Mouse (Mus musculus) hematopoietic stem cell, adult 5-6 weeks (primary cell): ENCODE measurements at regions not wholly inside any gene's neighbourhood (a gene's known extent, or its start where the extent isn't known, plus 50 kb on each side); places are given as distances from the start of the nearest gene placed in this dataset.
"Not testable (repeated sequence)": the region's sequence is repeated elsewhere in the genome, so short reads cannot be mapped to it uniquely, and the experiment has no call there.

Source experiments
- ATAC-seq, 2 experiments: fragments of 125-278 bp in 1 of 2; replicated peaks in 1 of 2; 2 replicates each; pipeline ENCODE4 v1.8.0; 2016 to 2017; ENCODE audit warnings: inconsistent platforms in 2 of 2, mild to moderate bottlenecking in 2 of 2, moderate number of reproducible peaks in 2 of 2, low read depth in 1 of 2, moderate TSS enrichment in 1 of 2; ENCODE audit not compliant: low FRiP score in 2 of 2, poor library complexity in 2 of 2, severe bottlenecking in 2 of 2, insufficient read depth in 1 of 2, low TSS enrichment in 1 of 2

- not testable (repeated sequence) for ATAC-seq
Observed at GRCm38 (mm10) chr7:64015136-64015535, 76.4 kb upstream of the Klf13 start.

DNA sequence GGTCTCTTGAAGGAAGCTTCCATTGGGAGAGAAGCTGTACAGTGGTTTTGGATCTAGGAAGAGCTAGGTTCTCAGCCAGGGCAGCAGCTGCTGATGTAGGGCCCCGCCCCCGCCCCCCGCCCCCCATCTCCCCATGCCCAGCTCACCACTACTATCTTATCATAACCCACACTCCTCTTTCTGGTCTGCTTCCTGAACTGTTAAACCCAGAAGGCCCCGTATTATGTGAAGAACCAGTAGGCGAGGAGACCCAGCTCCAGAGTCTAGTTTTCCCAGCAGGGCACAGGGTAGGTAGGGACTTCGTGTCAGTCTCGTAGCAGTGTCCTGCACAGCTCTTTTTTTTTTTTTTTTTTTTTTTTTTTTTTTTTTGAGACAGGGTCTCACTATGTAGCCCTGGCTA, 75.5 kb upstream of the Klf13 start:
- ATAC-seq = no peak

DNA sequence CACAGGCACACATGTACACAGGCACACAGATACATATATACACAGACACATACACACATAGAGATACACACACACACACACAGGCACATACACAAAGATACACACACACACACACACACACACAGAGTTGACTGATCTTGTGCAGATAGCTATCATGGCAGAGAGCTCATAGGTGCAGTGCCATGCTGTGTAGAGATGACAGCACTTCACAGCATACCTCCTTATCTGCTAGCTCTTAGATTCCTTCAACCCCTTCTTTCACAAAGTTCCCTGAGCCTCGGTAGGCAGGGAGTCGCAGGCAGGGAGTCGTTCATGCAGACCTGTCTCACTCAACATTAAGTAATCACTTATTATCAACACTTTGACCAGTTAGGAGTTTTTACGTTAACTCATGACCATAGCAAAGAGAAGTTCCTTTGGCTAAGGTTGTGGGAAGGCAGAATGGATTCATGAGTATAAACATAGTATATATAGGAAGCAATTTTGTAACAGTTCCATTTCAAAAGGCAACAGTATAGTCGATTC, 74.4 kb upstream of the Klf13 start:
- no peak for ATAC-seq

GRCm38 (mm10) chr7:64012268-64012601, 73.5 kb upstream of the Klf13 start:
- ATAC-seq = no peak

DNA sequence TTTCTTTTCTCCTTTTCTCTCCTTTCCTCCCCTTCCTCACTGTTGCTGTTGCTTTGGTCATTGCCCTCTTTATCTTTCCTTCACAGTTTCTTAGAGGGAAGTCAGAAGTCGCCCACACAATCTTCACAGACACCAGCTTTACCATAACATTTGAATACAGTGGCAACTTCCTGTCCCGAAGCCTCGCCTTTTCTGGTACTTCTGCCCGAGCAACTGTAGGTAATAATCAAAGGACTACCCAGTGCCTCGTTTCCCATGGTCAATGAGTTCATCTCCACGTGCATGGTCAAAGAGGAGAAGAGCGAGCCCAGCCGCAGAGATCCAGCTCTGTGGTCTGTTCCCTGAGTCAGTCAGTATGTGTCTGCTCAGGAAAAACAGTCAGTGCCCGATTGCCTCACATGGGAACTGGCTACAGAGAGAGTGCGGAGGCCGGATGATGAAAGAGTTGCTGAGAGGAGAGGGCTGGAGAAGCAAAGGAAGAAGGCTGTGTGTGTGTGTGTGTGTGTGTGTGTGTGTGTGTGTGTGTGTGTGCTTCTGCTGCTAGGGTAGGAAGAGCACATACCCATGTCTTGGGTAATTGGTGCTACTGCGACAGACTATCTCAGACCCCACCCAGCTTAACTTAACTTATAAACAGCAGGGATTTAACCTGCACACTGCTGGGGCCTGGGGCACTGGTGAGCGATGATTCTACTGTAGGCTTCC, 73.0 kb upstream of the Klf13 start:
- peak; percentile 72 to 85 for ATAC-seq

- no peak for ATAC-seq
Observed at GRCm38 (mm10) chr7:64010640-64011039, 71.9 kb upstream of the Klf13 start.

DNA sequence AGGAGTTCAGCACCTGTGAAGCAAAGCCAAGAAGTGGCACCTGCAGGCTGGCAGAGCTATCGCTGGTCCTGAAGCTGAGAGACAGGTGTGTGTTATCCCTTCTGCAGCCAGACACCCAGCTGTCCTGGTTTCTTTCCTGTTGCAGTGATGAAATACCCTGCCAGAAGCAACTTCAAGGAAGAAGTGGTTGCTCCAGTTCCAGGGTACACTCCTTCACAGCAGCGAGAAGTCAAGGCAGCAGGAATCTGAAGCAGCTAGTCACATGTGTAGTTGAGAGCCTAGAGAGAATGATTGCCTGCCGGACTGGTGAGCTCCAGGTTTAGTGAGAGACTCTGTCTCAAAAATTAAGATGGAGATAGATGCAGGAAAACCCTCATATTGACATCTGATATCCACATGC, 69.1 kb upstream of the Klf13 start:
- ATAC-seq = no peak

DNA sequence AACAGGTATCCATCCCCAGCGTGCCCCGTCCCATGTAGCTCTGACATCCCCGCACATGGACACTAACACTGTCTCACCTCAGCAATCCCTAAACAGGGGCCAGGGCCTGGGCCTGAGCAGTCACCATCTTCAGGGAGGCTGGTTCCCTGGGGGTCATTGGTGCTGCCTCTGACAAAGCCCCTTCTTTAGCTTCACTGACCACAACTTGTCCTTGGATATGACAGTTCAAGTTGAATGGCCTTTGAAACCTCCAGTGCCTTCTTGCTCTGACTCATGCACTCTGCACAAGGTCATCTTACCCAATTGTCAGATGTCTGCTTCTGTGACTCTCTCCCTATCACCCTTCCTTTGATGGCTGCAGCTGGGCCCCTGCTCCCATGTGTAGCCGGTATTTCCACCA, 68.2 kb upstream of the Klf13 start:
- ATAC-seq = no peak

- no peak for ATAC-seq
Observed at GRCm38 (mm10) chr7:64005765-64006164, 67.0 kb upstream of the Klf13 start.

GRCm38 (mm10) chr7:64003904-64004303, 65.2 kb upstream of the Klf13 start:
- no peak for ATAC-seq

- ATAC-seq = peak; percentile 44 to 63
Observed at GRCm38 (mm10) chr7:64001611-64002111, 62.9 kb upstream of the Klf13 start.

- ATAC-seq = peak; percentile 59 to 65
Observed at GRCm38 (mm10) chr7:63998995-63999960, 60.6 kb upstream of the Klf13 start.

GRCm38 (mm10) chr7:63997997-63998396, 59.3 kb upstream of the Klf13 start:
- ATAC-seq = no peak

GRCm38 (mm10) chr7:63996581-63997098, 57.9 kb upstream of the Klf13 start:
- no peak for ATAC-seq

DNA sequence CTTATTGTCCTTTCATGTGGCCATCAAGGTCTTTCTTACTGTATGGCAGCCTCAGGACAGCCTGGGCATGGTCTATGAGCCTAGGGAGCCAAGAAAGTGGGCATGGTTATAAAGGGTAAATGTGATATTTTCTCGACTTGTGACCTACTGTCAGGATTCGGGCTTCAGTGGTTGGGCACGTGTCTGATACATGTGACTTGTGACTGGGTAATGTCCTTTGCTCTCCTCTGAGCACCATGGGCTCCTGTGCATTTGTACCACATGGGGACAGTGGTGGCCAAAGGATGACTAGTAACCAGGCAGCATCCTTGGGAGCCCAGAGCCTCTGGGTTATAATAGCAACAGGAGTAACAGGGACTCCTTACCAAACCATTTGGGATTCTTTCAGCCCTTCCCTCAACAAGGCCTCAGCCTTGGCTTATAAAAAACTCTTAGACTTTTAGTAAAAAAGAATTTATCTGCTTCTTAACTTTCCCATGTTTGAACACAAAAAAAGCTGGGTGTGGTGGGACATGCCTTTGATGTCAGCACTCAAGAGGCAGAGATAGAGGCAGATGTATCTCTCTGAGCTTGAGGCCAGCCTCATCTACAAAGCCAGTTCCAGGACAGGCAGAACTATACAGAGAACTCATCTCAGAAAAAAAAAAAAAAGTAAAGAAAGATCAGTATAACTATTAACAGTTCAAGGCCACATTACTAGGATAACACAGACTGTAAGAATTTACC, 56.7 kb upstream of the Klf13 start:
- no peak for ATAC-seq

DNA sequence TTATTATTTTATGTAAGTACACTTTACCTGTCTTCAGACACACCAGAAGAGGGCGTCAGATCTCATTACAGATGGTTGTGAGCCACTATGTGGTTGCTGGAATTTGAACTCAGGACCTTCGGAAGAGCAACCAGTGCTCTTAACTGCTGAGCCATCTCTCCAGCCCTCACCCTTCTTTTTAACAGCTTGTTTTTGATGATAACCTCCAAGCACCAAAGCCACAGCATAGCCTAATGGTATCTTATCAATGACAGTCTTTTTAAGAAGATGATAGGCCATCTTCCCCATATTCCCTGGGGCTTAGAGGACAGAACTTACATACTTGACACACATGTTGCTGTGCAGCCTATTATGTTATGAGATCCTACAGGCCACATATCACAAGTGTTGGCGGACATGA, 56.1 kb upstream of the Klf13 start:
- ATAC-seq = not testable (repeated sequence)

DNA sequence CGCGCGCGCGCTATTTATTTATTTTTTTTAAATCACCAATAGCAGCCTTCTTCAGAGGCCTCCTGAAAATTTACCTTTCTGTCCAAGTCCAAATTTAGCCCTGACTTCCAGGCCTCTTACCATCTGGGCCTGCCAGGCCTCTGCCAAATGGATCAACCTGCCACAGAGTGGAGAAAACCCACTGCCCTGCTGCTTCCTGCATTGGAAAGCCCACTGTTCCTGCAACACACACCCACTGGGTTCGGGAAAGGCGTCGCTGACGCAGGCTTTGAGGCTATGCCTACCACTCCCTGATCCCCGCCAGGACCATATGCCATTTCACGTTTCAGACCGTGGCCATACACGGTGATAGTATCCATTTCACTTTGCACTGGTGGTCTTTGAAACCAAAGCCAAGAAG, 53.4 kb upstream of the Klf13 start:
- no peak for ATAC-seq
